Mouse (Mus musculus): ENCODE measurements around the gene Ddost.

Ddost gene

DNA sequence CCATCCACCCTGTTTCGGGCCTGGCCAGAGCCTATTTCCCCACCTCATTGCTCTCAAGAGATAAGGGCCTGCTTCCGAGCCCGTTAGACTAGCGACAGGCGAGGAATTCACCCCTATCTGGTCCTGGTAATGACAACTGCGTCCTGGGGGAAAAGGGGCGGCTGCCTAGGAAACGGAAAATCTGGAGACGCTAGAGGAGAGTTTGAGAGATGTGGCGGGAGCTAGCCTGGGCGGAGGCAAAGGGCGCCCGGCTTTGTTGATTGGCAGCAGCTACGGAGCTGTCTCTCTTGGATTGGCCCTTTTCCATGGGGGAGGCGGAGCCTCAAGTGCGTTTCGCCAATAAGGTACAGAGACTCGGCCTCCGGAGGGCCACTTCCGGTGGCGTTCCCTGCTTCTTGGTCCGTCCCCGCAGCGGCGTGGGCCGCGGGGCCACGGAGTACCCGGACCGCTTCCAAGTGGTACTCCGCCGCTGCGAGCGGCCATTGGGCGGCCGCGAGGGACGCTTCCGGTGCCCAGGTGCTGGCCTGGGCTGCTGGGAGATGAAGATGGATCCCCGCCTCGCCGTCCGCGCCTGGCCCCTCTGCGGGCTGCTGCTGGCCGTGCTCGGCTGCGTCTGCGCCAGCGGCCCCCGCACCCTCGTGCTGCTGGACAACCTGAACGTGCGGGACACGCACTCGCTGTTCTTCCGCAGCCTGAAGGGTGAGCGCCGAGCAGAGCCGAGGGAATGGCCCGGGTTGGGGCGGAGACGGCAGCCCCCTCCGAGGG, at the start of gene Ddost:
Gene Ddost (plus strand): TSS at position 391 of the 765 bp plus-strand sequence.
- peak; percentile 83 for DNase-seq (ENCODE audit: low spot score)

DNA sequence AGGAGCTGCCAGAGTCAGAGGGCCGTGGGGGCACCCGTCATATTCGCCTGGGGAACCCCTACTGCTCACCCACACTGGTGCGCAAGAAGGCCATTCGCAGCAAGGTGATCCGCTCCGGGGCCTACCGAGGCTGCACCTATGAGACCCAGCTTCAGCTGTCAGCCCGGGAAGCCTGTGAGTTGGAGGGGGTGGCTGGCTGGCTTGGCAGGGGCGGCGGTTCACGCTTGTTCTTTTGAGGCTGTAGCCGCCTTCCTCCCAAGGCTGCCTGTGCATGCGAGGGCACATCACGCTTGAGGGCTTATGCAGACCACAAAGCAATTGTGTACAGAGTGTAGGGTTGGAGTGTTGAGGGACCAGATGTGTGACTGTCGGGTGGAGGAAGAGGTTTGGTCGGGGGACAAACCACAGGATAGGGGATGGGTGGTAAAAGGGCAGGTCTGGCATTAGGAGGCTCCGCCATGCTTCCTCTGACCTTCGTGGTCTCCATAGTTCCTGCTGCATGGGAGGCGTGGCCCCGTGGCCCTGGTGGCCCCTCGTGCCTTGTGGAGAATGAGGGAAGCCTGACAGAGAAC, 47.3 kb upstream of the Ddost start:
- no peak for DNase-seq (ENCODE audit: low spot score)

DNA sequence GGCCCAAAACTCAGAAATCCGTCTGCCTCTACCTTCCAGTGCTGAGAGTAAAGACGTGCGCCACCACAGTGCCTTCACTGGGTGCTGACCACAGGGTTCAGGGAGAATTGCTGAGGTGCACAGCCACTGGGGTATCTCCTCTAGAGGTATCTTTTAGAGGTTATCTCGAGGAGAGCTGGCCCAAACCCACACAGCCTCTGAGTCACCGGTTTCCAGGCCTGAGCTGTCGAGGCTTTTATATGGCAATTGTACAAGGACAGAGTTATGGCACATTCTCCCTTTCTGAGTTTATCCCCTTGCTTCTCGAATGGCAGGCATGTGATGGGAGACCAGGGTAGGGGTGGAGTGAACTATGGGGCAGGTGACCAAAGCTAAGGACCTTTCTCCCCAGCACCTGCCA, 45.9 kb upstream of the Ddost start:
- no peak for DNase-seq (ENCODE audit: low spot score)

DNA sequence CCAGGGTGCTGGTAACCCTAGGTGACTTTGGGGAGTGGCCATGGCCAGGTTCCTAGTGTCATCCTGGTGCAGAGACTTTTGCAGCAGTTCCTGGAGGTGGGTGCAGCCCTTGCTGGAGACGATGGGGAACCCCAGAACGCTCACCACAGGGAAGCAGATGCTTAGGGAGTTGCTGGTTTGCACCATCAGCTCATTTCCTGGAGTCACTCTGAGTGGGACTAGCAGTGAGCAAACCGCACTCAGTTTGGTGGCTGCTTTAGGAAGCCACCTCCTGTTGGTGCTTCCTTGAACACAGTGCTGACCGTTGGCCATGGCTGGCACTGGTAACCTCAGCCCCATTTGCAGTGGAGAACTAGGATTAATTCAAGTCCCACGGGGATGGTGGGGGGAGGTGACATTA, 45.0 kb upstream of the Ddost start:
- no peak for DNase-seq (ENCODE audit: low spot score)

DNA sequence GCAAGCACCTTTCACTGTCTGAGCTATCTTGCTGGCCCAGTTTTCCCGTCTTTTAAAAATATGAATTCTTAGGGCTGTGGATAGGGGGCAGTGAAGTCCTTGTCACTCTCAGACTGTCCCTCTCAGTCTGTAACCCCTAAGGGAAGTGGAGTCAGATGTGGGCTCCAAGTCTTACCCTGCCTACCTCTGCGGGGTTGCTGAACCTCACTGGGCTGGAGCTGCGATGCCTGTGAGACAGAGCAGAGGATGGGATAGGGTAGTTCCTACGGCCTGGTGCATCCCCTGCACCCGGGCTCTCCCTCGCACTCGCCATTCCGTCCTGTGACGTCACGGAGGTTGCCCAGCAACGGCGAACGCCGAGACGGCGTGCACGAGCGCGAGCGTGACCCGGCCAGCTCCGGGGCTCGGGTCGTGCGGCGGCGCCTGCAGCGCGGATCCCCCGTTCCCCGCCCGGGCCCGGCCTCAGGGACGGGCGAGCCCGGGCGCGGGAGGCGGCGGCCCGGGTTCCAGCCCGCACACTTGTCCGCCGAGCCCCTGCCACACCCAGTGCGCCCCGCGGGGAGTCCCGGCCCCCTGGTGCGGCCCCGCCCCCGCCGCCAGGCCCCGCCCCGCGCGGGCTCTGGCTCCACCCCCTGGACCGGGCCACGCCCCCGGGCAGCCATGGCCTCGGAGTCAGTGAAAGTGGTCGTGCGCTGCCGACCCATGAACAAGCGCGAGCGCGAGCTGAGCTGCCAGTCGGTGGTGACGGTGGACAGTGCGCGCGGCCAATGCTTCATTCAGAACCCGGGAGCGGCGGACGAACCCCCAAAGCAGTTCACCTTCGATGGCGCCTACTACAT, 42.5 kb upstream of the Ddost start:
- DNase-seq (ENCODE audit: low spot score): peak; percentile 90

DNA sequence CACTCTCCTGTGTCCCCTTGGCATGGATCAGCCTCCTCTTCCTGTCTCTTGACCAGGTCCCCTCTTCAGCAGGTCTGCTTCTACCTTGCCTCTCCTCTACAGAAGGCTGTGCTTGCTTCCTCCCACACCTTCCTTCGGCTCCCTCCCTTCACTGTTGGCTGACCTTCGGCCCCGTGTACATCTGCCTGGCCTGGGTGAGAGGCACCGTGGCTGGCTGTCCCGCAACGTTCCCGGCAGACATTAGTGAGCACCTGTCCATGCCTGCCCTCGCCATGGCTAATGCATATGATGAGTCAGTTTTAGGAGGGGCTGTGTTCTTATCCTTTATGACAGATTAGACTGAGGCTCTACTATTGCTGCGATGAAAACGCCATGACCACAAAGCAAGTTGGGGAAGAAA, 36.7 kb upstream of the Ddost start:
- no peak for DNase-seq (ENCODE audit: low spot score)

DNA sequence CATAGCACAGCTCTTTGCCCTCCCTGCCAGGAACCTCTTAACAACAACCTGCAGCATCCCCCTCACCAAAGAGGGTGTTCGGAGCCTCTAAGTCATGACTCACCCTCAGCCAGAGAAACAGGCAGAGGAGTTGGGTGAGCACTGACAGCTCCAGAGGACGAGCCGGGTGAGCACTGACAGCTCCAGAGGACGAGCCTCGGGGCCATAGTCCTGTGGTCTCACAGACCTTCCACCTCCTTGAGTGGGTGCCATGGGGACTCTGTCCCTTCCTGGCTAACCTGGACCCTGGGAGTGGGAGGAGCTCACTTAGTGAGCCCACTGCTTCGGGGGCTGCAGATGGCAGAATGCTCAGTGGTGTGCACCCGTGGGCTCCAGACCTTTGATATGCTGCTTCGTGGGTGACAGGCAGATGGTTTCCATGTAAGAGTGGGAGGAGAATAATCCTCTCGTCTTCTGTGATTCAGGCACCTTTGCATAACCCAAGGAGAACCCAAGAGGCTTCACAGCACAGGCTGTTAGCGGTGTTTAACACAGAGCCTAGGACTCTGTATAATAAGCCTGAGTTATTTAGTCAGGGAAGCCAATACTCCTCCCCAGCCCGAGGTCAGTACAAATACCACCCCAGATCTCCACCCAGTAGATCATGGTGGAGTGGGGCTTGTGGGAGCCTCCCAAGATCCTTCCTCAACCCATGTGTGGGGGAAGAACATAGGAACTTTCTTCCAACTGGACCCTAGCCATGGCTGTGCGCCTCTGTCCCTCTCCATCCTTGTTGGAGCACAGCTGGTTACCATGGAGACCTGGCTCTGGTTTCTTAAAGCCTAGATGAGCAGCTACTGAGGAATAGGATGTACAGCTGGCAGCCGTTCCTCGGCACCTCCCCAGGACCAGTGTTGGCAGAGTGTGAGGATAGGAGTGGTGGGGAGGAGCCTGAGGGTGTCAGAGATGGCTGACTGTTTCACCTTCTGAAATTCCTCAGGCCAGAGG, 32.2 kb upstream of the Ddost start:
- no peak for DNase-seq (ENCODE audit: low spot score)

DNA sequence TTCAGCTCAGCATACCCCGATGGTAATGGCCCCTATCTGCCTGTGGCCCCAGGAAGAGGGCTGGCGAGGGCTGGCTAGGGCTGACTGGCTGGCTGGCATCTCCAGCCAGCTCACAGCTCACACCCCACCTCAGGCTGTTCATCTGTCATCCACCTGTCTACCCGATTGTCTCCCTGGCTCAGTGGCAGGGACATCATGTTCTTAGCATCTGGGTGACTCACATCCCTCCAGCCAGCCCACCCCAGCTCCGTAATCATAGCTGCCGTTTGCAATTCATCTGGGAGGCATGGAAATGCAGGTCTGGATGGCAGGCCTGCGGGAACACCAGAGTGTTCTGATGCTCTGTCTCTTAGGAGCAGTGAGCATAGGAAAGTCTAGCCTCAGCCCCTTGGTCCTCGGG, 26.2 kb upstream of the Ddost start:
- no peak for DNase-seq (ENCODE audit: low spot score)

DNA sequence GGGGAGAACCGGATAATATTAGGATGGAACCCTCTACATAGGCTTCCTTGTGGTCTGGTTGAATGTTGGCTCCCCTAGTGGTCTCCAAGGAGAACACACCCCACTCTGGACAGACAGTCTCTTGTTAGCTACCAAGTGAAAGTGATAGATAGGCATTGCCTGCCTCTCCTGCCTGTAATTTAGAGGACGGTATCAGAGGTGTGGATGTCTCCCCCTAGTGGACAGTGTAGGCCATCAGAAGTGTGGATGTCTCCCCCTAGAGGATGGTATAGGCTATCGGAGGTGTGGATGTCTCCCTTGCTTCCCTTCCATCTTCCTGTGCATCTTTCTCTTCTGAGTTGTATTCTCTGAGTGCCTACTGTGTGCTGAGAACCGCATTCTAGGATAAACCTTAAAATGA, 21.7 kb upstream of the Ddost start:
- no peak for DNase-seq (ENCODE audit: low spot score)

DNA sequence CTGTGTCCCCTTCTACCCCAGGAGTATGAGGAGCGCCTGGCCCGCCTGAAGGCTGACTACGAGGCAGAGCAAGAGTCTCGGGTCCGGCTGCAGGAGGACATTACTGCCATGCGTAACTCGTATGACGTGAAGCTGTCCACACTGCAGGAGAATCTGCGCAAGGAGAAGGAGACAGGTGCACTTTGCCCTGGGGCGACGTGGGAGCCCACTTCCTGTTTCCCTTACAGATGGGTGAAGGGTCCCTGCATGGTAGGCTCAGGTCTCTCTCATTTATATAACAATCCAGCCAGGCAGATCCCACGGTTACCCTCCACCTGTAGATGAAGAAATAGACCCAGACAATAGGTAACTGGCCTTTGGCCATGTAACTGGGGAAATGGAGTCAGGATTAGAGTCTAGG, 18.1 kb upstream of the Ddost start:
- no peak for DNase-seq (ENCODE audit: low spot score)

DNA sequence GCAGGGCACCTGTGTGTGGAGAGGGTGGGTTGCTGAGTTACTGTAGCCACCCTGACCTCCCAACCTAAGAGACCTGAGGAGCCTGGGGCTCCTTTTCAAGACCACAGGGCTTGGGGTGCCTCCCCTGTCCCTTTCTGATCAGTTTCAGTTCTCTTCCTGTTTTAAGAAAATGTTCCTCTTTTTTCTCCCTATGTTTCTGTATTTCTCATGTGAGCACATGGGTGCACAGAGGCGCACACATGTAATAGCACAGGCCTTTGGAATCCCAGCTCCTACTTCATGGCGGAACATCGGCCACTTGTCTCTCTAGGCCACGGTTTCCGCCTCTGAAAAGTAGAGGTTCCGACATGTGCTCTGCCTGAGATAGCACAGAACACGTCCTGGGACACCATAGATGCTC, 15.8 kb upstream of the Ddost start:
- DNase-seq (ENCODE audit: low spot score): no peak

DNA sequence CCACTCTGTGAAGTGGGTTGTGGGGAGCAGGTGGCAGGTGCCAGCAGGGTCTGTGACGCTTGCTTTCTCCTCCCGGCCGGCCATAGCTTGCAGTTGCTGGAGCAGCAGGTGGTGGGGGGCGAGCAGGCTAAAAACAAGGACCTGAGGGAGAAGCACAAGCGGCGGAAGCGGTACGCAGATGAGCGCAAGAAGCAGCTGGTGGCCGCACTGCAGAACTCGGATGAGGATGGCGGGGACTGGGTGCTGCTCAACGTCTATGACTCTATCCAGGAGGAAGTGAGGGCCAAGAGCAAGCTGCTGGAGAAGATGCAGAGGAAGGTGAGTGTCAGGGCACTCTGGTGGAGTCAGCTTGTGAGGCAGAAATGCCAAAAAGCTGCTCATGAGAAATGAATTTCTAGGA, 12.5 kb upstream of the Ddost start:
- no peak for DNase-seq (ENCODE audit: low spot score)

DNA sequence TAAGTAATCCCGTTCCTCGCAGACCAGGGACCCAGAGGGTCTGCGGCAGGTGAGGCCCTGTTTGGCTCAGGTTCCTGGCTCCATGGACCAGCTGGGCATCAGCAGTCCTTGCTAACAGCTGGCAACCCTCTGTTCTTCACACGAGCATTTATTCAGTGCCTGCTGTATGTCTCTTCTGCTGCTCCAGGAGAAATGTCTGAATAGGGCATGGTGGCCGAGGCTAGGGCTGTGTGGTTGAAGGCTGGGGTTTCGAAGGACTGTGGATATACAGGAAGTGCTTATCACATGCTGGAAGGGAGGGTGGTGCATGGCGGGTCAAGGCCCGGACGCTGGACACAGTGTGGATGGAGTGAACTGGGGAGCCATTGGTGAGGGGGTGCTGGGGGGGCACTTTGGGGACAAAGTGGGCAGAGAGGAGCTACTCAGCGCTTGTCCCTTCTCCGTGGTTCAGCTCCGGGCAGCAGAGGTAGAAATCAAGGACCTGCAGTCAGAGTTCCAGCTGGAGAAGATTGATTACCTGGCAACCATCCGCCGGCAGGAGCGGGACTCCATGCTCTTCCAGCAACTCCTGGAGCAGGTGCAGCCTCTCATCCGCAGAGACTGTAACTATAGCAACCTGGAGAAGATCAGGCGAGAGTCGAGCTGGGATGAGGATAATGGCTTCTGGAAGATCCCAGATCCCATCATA, 11.1 kb upstream of the Ddost start:
- DNase-seq (ENCODE audit: low spot score): no peak

DNA sequence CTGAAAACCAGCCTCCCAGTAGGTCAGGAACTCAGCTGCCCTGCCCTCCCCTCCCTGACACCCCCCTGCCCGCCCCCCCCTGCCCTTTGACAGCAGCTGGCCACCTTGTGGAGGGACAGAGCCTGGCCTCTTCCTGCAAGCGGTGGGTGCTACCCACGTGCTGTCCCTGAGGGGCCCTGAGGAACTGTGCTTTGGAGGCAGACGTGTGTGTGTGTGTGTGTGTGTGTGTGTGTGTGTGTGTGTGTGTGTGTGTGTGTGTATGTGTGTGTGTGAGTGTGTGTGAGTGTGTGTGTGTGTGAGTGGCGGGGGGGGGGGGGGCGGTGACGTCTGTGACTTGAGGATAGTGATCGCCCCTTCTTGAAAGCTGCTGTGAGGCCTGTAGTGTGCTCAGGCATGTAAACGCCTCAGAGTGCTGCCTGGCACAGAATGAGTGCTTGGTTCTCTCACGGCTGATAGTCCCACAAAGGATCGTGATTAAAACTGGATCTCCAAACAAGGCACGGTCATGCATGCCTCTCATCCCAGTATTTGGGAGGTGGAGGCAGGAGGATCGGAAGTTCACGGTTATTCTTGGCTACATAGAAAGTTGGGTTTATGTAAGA, 10.5 kb upstream of the Ddost start:
- no peak for DNase-seq (ENCODE audit: low spot score)

DNA sequence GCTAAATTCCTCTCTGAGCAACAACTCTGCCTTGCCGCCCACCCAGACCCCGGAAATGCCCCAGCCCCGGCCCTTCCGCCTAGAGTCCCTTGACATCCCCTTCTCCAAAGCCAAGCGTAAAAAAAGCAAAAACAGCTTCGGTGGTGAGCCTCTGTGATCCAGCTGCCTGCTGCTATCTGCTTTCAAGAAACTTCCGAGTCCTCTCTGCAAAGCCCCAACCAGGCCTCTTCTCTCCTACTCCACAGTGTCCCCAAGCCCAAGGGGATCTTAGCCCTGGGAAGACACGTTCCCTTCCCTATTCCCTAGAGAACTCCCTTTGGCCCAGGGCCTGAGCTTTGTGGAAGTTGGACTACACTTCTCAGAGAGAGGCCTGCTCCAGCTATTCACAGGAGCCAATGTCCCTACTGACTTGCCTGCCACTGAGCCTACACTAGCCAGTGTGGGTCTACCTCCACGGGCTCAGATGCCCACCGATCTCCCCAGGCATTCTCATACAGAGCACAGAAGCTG, 3.2 kb upstream of the Ddost start:
- no peak for DNase-seq (ENCODE audit: low spot score)

DNA sequence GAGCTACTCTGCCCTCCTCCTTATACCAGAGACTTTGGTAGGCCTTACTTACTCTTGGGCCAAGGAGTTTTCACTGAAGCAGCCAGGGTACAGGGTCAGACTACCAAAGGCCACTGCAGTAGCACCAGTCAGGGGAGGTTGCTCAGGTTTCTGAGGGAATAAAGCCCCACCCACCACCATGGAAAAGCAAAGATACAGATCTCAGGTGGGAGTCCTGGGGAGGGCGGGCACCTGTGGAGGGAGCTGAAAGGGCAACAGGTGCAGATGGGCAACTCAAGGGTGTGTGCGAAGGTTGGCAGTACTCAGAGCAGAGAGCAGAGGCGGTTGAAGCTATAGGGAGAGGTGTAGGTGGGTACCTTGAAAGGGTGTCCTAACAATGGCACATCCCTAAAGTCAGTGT, 1.5 kb upstream of the Ddost start:
- no peak for DNase-seq (ENCODE audit: low spot score)

DNA sequence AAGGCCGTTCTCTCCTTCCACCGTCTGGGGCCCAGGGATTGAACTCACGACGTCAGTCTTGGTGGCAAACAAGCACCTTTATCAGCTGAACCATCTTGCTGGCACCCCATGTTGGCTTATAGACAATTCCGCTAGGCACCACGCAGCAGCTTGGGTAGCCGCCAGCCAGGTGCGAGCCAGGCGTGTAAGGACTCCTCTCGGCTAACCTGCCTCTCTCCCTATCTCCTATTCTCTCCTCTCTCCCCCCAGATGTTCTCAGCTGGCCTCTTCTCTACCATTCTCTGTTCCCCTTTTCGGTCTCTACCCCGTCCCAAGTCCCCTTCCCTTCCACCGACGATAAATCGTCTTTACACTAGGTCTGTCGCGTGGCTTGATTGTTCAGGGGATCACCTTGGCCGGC, 788 bp upstream of the Ddost start:
- DNase-seq (ENCODE audit: low spot score): no peak

DNA sequence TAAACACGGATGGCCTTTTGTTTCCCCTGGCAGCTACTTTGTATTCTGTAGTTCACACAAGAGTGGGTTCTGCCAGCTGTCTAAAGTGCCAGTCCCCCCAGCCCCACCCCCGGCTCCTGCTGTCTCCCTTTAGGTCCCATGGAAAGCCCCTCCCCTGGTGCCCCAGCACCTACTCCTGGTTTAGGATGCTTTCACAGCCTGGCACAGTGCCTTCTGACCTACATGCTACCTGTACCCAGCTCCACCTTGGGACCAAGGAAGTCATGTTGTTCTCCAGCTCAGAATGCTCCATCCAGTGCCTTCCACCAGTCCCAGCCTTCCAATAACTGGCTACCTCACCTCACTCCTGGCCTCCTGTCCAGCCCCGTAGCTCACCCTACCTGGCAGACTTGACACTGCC, 2.5 kb downstream of the Ddost start:
- no peak for DNase-seq (ENCODE audit: low spot score)

DNA sequence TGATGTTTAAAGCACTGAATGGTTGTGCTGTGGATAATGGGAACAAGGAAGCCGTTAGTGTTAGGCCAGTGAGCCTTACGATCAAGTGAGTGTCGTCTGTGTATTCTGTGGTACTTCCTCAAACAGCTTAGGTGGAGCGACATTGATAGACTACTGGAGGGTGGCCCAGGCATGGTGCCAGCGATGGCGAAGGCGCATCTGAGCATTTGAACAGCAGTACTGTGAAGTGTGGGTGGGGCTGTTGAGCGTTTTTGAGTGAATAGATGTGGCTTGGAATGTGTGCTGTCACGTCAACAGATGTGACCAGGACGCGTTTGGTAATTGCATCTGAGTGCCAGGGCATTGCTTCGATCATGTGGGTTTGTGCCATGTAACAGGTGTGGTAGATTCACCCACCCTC, 3.2 kb downstream of the Ddost start:
- DNase-seq (ENCODE audit: low spot score): no peak

DNA sequence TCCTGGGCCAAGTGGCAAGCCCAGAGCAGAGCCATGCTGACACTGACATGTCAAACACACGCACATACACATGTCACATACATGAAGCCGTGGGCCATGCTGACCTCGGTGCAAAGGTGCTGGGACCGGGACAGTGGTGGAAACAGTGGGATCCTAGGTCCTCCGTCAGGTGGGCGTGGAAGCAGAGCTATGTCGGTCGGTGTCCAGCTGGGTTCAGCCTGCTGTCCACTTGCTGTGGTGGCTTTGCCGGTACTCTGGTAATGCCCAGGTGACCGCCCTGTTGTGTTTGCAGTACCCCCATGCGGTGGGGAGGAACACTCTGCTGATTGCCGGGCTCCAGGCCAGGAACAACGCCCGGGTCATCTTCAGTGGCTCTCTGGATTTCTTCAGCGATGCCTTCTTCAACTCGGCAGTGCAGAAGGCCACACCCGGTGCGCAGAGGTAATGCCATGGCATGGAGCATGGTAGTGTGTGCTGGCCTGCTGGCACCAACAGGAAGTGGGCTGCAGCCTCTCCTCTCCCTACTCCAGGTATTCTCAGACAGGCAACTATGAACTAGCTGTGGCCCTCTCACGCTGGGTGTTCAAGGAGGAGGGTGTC, 5.9 kb downstream of the Ddost start:
- no peak for DNase-seq (ENCODE audit: low spot score)
